Mouse (Mus musculus) frontal cortex, postnatal 25 days (tissue): ENCODE measurements around the gene Vmn2r13.
"Not testable (repeated sequence)": the region's sequence is repeated elsewhere in the genome, so short reads cannot be mapped to it uniquely, and the experiment has no call there.

ENCODE experiments used
- DNase-seq, 2 experiments: peaks; one replicate each; pipeline ENCODE4 v3.0.0; 2022; ENCODE audit warnings: low spot score in 2 of 2

Gene Vmn2r13

GRCm38 (mm10) chr5:109192099-109192498 lies at the start of gene Vmn2r13:
Gene Vmn2r13, minus strand, starts transcription at chr5:109192199.
- DNase-seq: not testable (repeated sequence)

- no peak for DNase-seq
Measured at GRCm38 (mm10) chr5:109224608-109225007, 32.6 kb upstream of the Vmn2r13 start, which contains the start of gene Vmn2r14. Gene Vmn2r14, minus strand, starts transcription at chr5:109224708.

GRCm38 (mm10) chr5:109166851-109167250 lies 25.1 kb downstream of the Vmn2r13 start:
- not testable (repeated sequence) for DNase-seq

GRCm38 (mm10) chr5:109160121-109160520 lies 31.9 kb downstream of the Vmn2r13 start:
- DNase-seq: no peak

GRCm38 (mm10) chr5:109159576-109159975 lies 32.4 kb downstream of the Vmn2r13 start:
- not testable (repeated sequence) for DNase-seq

GRCm38 (mm10) chr5:109158488-109159485 lies 33.2 kb downstream of the Vmn2r13 start:
- DNase-seq: not testable (repeated sequence)

- no peak for DNase-seq
Measured at GRCm38 (mm10) chr5:109139546-109139945, 52.5 kb downstream of the Vmn2r13 start.

- DNase-seq: no peak
Measured at GRCm38 (mm10) chr5:109136731-109137130, 55.3 kb downstream of the Vmn2r13 start.
